Mouse (Mus musculus) ES-E14 (cell line): ENCODE data around the gene Ckb. TPM values are rescaled to one million over a fixed set of nuclear protein-coding genes. Genes with fewer than 3 reads are reported as not detected.
A peak's percentile ranks its signal among the peaks of the same experiment; 100 is the strongest.

Source experiments
- DNase-seq: peaks from one replicate; pipeline ENCODE4 v3.0.0-alpha.2; 2013; ENCODE audit warnings: low read depth, low spot score
- H3K27ac ChIP-seq: 2 replicates; pipeline ENCODE4 v1.5.1; 2012; ENCODE audit warnings: low read depth, mild to moderate bottlenecking, low read length, moderate library complexity, mixed read lengths; ENCODE audit not compliant: poor library complexity, insufficient read depth, severe bottlenecking
- H3K36me3 ChIP-seq: 2 replicates; pipeline ENCODE4 v1.6.1; 2012; ENCODE audit warnings: mild to moderate bottlenecking, low read length, moderate library complexity, mixed read lengths; ENCODE audit not compliant: control insufficient read depth, poor library complexity, insufficient read depth, severe bottlenecking
- H3K4me1 ChIP-seq, 2 experiments: fragments of 150-350 bp in 1 of 2; sonication (generic) in 1 of 2; 2 replicates each; pipeline ENCODE4 v1.6.1; 2012; ENCODE audit warnings: low read length in 2 of 2, mild to moderate bottlenecking in 1 of 2, mixed read lengths in 1 of 2; ENCODE audit not compliant: control insufficient read depth in 2 of 2, insufficient read depth in 2 of 2, poor library complexity in 1 of 2
- H3K4me3 ChIP-seq, 2 experiments: fragments of 150-350 bp in 1 of 2; sonication (generic) in 1 of 2; 2 replicates each; pipeline ENCODE4 v1.5.1; 2012; ENCODE audit warnings: low read length in 2 of 2, low read depth in 1 of 2, mild to moderate bottlenecking in 1 of 2, mixed read lengths in 1 of 2; ENCODE audit not compliant: insufficient read depth in 1 of 2, poor library complexity in 1 of 2, severe bottlenecking in 1 of 2
- H3K9ac ChIP-seq: 2 replicates; pipeline ENCODE4 v1.6.1; 2012; ENCODE audit warnings: low read depth, mild to moderate bottlenecking, low read length, mixed read lengths; ENCODE audit not compliant: poor library complexity, insufficient read depth, severe bottlenecking
- H3K9me3 ChIP-seq: fragments of 150-350 bp; sonication (generic); 2 replicates; pipeline ENCODE4 v1.6.1; 2012; ENCODE audit warnings: low read depth, mild to moderate bottlenecking, low read length; ENCODE audit not compliant: control insufficient read depth, insufficient read depth
- CHD2 ChIP-seq: IDR thresholded peaks from 2 replicates; pipeline ENCODE4 v1.6.1; 2014; ENCODE audit warnings: mild to moderate bottlenecking, low read depth, low read length, inconsistent platforms
- HCFC1 ChIP-seq: IDR thresholded peaks from 2 replicates; pipeline ENCODE4 v1.6.1; 2012; ENCODE audit warnings: low read length, inconsistent platforms, borderline replicate concordance; ENCODE audit not compliant: insufficient read depth
- MAFK ChIP-seq: IDR thresholded peaks from 2 replicates; pipeline ENCODE4 v1.6.1; 2014; ENCODE audit warnings: mild to moderate bottlenecking, low read depth, low read length, inconsistent platforms; ENCODE audit not compliant: insufficient read depth
- ZC3H11A ChIP-seq: IDR thresholded peaks from 2 replicates; pipeline ENCODE4 v1.6.1; 2012; ENCODE audit warnings: low read depth, mild to moderate bottlenecking, inconsistent platforms, low read length, borderline replicate concordance
- ZNF384 ChIP-seq: IDR thresholded peaks from 2 replicates; pipeline ENCODE4 v1.6.1; 2012; ENCODE audit warnings: low read depth, low read length, inconsistent platforms
- in situ Hi-C, 2 experiments: fragments of 600-800 bp; cut with MboI; formaldehyde crosslinking; loops; one replicate each; pipeline ENCODE4 v1.15.1; 2025; ENCODE audit warnings: low sequenced_read_pairs in 2 of 2, inconsistent platforms in 1 of 2; ENCODE audit not compliant: unreplicated experiment in 2 of 2
- total RNA-seq: library from RNA; depleted of rRNA; stranded (reverse); fragments of 300-350 nt; gene quantifications from 2 replicates; pipeline ENCODE4 v1.2.3, GENCODE M21; 2012

Gene Ckb
- total RNA-seq, 1 experiment, result 353 TPM

DNA sequence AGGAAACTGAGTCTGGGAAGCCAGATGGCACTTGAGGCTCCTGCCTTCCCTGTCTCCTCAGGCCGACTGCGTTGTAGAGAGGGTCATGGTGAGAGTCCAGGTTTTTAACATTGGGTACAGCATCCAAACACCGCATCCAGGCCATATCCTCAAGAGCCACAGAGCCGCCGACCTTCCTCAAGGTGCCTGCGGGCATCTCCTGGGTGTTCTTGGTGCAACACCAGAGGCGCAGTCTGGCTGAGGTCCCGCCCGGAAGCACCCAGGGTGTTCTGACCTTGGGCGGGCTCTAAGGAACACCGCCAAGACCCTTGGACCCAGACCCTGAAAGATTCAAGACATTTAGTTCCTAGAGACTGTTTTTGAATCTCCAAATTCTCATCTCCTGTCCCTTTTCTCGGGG lies 443 bp upstream of the Ckb start:
- Histone ChIP-seq H3K9ac (peak overlapping the region; percentile 39; the same call in 1 of the 2 replicates), H3K4me1 (peaks cover 5 to 25% of the 10 kb centered on the region in 2 experiments; a peak in 2 of 4 replicates), H3K36me3 (peaks cover 25% of the 10 kb centered on the region), H3K27ac (peak overlapping the region; percentile 18; the same call in 1 of the 2 replicates), H3K4me3 (peak overlapping the region; percentile 49 to 97), H3K9me3 (no peaks in the 10 kb centered on the region)
- no peak for TF ChIP-seq MAFK
- no peak for TF ChIP-seq ZNF384
- TF ChIP-seq CHD2, result no peak
- TF ChIP-seq ZC3H11A, result no peak
- no peak for TF ChIP-seq HCFC1
- in situ Hi-C loops, result no loop called here
- DNase-seq, result no peak

GRCm38 (mm10) chr12:111671431-111671902 lies 671 bp downstream of the Ckb start:
- peaks cover 2 to 19% of the 10 kb centered on the region in 2 experiments; a peak in 2 of 4 replicates for H3K4me1 ChIP-seq
- TF ChIP-seq CHD2, result no peak
- TF ChIP-seq ZC3H11A, result no peak
- H3K4me3 ChIP-seq, result peak overlapping the region; percentile 82 to 97
- peak overlapping the region; percentile 76 for H3K9ac ChIP-seq
- H3K36me3 ChIP-seq, result peaks cover 25% of the 10 kb centered on the region
- in situ Hi-C loops, result no loop called here
- no peaks in the 10 kb centered on the region for H3K9me3 ChIP-seq
- DNase-seq, result no peak
- H3K27ac ChIP-seq, result peak overlapping the region; percentile 11; the same call in 1 of the 2 replicates

- no peak for DNase-seq
- Histone ChIP-seq H3K4me3 (peak overlapping the region; percentile 82 to 97), H3K4me1 (peaks cover 2 to 18% of the 10 kb centered on the region in 2 experiments; a peak in 2 of 4 replicates), H3K9ac (peak overlapping the region; percentile 76), H3K36me3 (peaks cover 25% of the 10 kb centered on the region), H3K27ac (0 out of 2 replicates have a peak overlapping the region, but pooled peaks have one; percentile 11), H3K9me3 (no peaks in the 10 kb centered on the region)
- TF ChIP-seq HCFC1, result peak; percentile 19; the same call in 1 of the 2 replicates
- TF ChIP-seq ZNF384, result no peak
- in situ Hi-C loops, result no loop called here
Observed at GRCm38 (mm10) chr12:111670976-111671375, 1.2 kb downstream of the Ckb start.

GRCm38 (mm10) chr12:111670371-111670971 lies 1.7 kb downstream of the Ckb start:
- no peaks in the 10 kb centered on the region for H3K9me3 ChIP-seq
- H3K4me1 ChIP-seq, result peaks cover 0 to 15% of the 10 kb centered on the region in 2 experiments; a peak in 2 of 4 replicates
- peaks cover 25% of the 10 kb centered on the region for H3K36me3 ChIP-seq
- peak overlapping the region; percentile 76 for H3K9ac ChIP-seq
- no peak for DNase-seq
- H3K4me3 ChIP-seq, result peak overlapping the region; percentile 82 to 97
- H3K27ac ChIP-seq, result no peak overlapping the region
- TF ChIP-seq ZNF384, result no peak
- no peak for TF ChIP-seq CHD2
- no peak for TF ChIP-seq ZC3H11A
- 0 out of 2 replicates have a peak, but pooled peaks have one; percentile 4 for TF ChIP-seq MAFK
- no peak for TF ChIP-seq HCFC1
- in situ Hi-C loops, result no loop called here
